Mouse (Mus musculus) right cerebral cortex, adult 2 months (tissue): ENCODE measurements around the gene Cyren.

Experiments
- DNase-seq, 2 experiments: peaks; one replicate each; pipeline ENCODE4 v3.0.0; 2021 to 2022; ENCODE audit warnings: low spot score in 2 of 2

The Cyren gene

GRCm38 (mm10) chr6:34899127-34899526, 21.3 kb upstream of the Cyren start:
- no peak for DNase-seq

- no peak for DNase-seq
Measured at GRCm38 (mm10) chr6:34896168-34896780, 18.4 kb upstream of the Cyren start.

- DNase-seq: no peak
Measured at GRCm38 (mm10) chr6:34895569-34895968, 17.7 kb upstream of the Cyren start.

GRCm38 (mm10) chr6:34889185-34889584, 11.3 kb upstream of the Cyren start:
- no peak for DNase-seq

GRCm38 (mm10) chr6:34887131-34887850, 9.4 kb upstream of the Cyren start:
- no peak for DNase-seq

GRCm38 (mm10) chr6:34884724-34885123, 6.9 kb upstream of the Cyren start:
- DNase-seq: no peak

GRCm38 (mm10) chr6:34879911-34880475, 2.1 kb upstream of the Cyren start:
- DNase-seq: peak; percentile 70 to 76

GRCm38 (mm10) chr6:34879101-34879740, 1.4 kb upstream of the Cyren start:
- no peak for DNase-seq

GRCm38 (mm10) chr6:34876835-34877156, 1.1 kb downstream of the Cyren start:
- no peak for DNase-seq

GRCm38 (mm10) chr6:34875966-34876834, 1.7 kb downstream of the Cyren start:
- no peak for DNase-seq

- DNase-seq: peak in 1 of 2 experiments; percentile 44
Measured at GRCm38 (mm10) chr6:34875268-34875761, 2.5 kb downstream of the Cyren start.

- DNase-seq: no peak
Measured at GRCm38 (mm10) chr6:34874101-34874921, 3.5 kb downstream of the Cyren start.

GRCm38 (mm10) chr6:34872871-34873270, 5.0 kb downstream of the Cyren start:
- no peak for DNase-seq

GRCm38 (mm10) chr6:34871929-34872328, 5.9 kb downstream of the Cyren start:
- no peak for DNase-seq

GRCm38 (mm10) chr6:34870724-34871123, 7.1 kb downstream of the Cyren start:
- DNase-seq: no peak

- no peak for DNase-seq
Measured at GRCm38 (mm10) chr6:34870136-34870535, 7.7 kb downstream of the Cyren start.

- DNase-seq: no peak
Measured at GRCm38 (mm10) chr6:34869225-34869915, 8.5 kb downstream of the Cyren start.

- no peak for DNase-seq
Measured at GRCm38 (mm10) chr6:34868507-34869217, 9.2 kb downstream of the Cyren start.

GRCm38 (mm10) chr6:34867995-34868350, 9.9 kb downstream of the Cyren start:
- DNase-seq: no peak
